Mouse (Mus musculus): ENCODE measurements around the gene Spin1.

DNA sequence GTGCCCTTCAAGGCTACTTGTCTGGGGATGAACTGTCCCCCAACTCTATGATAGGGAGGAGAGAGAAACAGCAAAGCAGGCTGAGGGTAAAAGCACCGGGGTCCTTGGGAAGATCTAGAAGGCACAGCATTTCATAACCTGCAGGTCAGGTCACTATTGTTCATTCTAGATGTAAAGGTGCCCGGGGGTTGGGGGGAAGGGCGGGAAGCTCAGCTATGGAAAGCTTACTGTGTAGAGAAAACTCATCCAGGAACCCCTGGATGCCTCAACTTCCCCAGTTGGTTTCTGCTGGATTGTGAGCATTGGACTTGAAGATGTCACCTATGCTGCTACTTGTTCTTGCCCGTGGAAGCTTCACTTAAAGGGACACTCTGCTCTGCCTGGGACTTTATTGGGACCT lies 49.7 kb upstream of the Spin1 start:
- TF ChIP-seq CTCF (IDR thresholded peaks at IDR 0.05; ENCODE audit: low read depth) (no peak), EP300 (IDR thresholded peaks at IDR 0.05; ENCODE audit: low read depth) (no peak)
